Mouse (Mus musculus) T-helper 2 cell (primary cell): ENCODE results near the gene Serac1.
"Not testable (repeated sequence)": the region's sequence is repeated elsewhere in the genome, so short reads cannot be mapped to it uniquely, and the experiment has no call there.

Experiments
- in situ Hi-C: fragments of 300-600 bp; cut with MboI, MseI; formaldehyde crosslinking; loops from one replicate; pipeline ENCODE4 v1.15.1; 2025; ENCODE audit warnings: high pct_unique_total_duplicates

The Serac1 gene

GRCm38 (mm10) chr17:6066021-6066420, 13.5 kb downstream of the Serac1 start:
- in situ Hi-C loops: no loop called here

DNA sequence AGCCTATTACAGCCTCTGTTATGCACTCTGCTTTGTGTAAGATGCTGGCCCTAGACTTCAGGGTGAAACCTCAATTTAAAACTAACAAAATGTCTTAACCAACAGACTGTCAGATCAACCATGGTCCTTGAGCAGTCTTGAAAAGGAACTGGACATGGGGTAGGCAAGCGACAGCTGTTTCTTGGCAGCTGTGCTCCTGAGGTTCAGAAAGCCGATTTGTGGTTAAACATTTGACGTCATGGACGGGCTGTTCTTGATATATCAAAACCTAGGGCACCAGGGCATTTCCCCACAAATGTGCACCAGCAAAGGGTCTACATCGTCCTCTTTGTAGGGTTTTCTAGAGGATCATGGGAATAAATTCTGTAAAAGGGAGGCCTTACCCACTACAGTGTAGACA, 16.0 kb downstream of the Serac1 start:
- in situ Hi-C loops: no loop called here

DNA sequence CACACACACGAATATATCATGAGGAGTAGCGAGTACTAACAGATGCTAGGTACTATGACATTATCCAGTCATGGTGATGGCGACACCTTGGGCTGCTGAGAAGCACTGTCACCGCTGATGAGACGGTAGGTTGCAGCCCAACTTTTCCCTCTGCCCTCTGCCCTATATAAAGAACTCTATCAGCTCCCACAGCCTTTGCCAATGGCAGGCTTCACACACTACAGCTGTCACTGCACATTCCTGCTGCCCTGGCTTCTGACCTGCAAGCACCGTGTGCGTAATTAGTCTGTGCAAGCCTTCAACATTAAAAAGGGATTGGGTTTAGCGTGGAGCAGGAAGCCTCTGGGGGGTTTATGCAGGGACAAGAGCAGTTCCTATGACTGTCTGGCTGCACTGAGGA, 16.7 kb downstream of the Serac1 start:
- in situ Hi-C loops: no loop called here

DNA sequence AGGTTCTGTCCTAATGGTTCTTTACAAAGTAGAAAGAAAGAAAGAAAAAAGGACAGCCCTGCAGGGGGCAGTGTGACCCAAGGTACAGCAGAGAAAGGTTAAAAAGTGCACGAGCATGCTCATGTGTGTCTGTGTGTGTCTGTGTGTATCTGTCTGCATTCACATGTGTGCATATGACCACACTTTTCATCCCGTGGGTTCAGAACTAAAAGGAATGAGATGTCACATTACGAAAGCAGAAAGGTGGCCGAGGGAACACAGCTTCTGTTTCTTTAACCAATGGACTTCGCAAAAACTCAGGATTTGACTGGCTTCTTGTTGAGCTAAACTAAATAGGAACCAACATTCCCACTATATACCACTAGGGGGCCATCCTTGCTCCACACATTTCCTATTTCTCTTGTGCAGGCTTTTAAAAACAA, 24.6 kb downstream of the Serac1 start:
- in situ Hi-C loops: no loop called here

- in situ Hi-C loops: no loop called here
These were observed 26.7 kb downstream of the Serac1 start for GRCm38 (mm10) chr17:6052801-6053200.

- in situ Hi-C loops: no loop called here
These were observed 42.0 kb downstream of the Serac1 start for GRCm38 (mm10) chr17:6037507-6037906.

DNA sequence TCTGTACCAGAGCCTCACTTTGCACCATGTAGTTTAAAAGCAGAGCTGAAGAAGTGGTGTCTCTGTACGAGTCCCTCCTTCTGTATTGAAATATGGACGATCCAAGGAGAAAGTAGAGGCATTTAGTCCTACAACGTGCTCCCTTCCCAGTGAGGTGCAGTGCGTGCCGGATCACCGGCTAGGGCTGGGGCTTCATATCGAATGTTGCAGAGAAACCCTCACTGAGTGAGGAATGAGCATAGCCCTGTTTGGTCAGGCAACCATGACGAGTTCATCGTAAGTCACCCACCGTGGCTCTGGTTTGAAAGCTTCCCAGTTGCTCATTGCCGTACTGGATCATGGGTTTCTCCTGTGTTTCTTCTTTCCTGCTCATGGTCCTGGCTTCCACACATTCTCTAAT, 42.7 kb downstream of the Serac1 start:
- in situ Hi-C loops: no loop called here

DNA sequence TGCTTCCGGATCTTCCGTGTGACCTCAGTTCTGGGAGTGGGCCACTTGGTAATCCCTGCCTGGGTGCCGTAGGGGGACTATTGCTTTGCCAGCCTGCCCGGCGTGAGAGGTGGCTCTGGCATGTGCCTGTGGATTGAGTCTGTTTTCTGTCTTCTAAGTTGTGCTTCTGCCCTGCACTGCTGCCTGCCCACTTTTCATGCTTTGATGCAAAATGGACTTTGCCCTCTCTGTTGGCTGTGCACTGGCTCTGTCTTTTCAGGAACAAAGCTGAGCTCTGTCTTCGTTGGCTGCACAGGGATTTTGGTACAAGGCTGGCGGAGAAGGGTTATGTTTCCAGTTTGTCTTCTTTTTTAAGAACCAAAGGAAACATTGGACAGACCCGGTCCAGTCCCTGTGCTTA, 43.1 kb downstream of the Serac1 start:
- in situ Hi-C loops: no loop called here

GRCm38 (mm10) chr17:6035661-6036060, 43.9 kb downstream of the Serac1 start:
- in situ Hi-C loops: no loop called here

GRCm38 (mm10) chr17:6025831-6026230, 53.7 kb downstream of the Serac1 start:
- in situ Hi-C loops: no loop called here

DNA sequence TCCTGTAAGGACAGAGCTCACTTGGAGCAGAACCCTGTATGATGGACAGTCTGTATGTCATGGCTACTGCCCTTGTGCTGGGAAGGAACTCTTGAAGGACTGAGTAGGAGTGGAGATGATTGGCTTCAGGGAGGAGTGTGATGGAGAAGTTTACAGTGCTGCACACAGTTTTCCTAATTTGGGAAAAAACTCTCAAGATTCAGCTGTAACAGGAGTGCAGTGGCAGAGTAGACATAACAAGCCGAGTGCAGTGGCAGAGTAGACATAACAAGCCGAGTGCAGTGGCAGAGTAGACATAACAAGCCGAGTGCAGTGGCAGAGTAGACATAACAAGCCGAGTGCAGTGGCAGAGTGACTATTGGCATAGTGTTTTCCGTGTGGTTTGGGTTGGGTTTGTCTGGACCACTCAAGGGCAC, 58.2 kb downstream of the Serac1 start:
- in situ Hi-C loops: not testable (repeated sequence)

GRCm38 (mm10) chr17:6020636-6021035, 58.9 kb downstream of the Serac1 start:
- in situ Hi-C loops: no loop called here

- in situ Hi-C loops: no loop called here
These were observed 59.8 kb downstream of the Serac1 start for GRCm38 (mm10) chr17:6019776-6020175.

DNA sequence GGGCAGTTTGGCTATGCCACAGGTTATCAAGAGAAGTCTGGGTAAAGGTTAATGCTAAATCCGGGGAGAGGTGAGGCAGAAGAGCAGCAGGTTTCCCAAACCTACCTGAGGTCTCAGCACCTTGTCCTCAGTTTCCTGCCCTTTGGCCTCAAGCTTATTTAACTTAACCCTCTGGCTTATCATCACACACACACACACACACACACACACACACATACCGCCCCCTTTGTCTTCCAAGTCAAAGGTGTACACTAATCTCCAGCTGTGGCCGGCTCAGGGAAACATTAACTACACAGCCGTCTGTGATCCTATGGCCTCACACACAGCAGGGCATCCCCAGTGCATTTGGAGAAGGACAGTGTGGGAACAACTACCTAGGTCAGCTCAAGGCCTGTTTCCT, 61.2 kb downstream of the Serac1 start:
- in situ Hi-C loops: no loop called here

DNA sequence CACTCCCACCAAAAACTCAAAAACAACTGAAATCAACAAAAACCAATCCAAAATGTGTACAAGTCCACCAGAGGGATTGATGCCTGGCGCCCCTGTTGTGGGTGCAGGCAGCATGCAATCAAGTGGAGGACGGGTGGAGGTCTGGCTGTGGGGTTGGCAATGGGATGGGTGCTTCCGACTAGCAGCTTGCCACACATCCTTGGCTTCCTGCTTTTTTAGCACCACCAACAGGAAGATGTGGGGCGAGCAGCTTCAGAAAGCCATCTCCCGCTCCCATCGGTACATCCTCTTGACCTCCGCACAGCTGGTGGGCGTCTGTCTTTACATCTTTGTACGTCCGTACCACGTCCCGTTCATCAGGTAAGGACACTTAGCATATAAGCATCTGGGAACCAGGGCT, 62.3 kb downstream of the Serac1 start:
- in situ Hi-C loops: no loop called here

GRCm38 (mm10) chr17:6016213-6016780, 63.2 kb downstream of the Serac1 start:
- in situ Hi-C loops: no loop called here

DNA sequence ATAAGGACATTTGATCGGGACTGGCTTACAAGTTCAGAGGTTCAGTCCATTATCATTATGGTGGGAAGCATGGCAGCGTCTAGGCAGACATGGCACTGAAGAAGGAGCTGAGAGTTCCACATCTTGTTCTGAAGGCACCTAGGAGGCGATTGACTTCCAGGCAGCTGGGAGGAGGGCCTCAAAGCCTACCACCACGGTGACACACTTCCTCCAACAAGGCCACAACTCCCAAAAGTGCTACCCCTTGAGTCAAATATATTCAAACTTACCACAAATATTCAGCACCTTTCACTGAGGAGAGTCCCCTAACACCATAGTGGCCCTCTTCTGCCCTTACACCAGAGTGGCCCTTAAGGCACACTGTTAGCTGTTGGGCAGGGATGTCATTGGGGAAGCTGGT, 64.6 kb downstream of the Serac1 start:
- in situ Hi-C loops: no loop called here

DNA sequence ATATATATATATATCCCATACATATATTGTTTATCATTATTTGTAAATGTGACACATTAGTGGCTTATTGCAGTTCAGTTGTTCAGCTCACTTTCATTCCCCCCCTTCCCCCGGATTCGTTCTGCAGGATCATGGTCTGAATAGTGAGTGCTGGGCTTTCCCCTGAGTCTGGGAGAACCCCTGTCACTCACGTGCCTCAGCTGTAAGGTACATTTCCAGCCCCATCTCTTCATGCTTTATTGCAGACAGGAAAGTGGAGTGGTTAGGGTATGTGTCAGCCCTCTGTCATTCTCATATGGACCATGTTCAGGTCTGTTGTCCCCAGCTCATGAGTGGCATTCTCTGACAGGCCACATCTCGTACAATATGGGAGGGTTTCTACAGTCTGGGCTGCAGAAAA, 66.5 kb downstream of the Serac1 start:
- in situ Hi-C loops: no loop called here

- in situ Hi-C loops: no loop called here
These were observed 69.9 kb downstream of the Serac1 start for GRCm38 (mm10) chr17:6009606-6010005.

- in situ Hi-C loops: no loop called here
These were observed 71.0 kb downstream of the Serac1 start for GRCm38 (mm10) chr17:6008590-6008989.

- in situ Hi-C loops: no loop called here
These were observed 71.6 kb downstream of the Serac1 start for GRCm38 (mm10) chr17:6007902-6008301.

- in situ Hi-C loops: no loop called here
These were observed 72.3 kb downstream of the Serac1 start for GRCm38 (mm10) chr17:6007101-6007780.

GRCm38 (mm10) chr17:6005638-6006471, 73.7 kb downstream of the Serac1 start:
- in situ Hi-C loops: no loop called here
